Mouse (Mus musculus) lung, postnatal 10 days (tissue): ENCODE results near the gene Ctbp2.

Experiments used
- DNase-seq: peaks from one replicate; pipeline ENCODE4 v3.0.0; 2021

Gene Ctbp2

DNA sequence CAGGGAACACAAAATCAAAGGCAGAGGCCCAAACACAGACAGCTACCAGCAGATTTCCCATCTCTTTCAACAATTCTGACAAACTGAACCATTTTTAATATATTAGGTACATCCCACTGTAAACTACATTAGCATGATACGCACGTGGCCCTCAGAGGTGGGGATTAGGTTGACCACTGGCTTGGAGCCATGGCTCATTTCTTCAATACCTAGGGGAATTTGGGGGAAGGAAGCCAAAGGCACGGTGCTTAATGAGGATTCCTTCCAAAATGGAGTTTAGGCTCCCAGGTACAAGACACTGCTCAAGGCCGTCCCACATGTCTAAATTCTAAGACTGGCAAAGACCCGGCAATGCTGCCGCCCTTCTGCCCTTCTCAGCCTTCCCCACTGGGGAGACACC, 121.9 kb downstream of the Ctbp2 start:
- no peak for DNase-seq

DNA sequence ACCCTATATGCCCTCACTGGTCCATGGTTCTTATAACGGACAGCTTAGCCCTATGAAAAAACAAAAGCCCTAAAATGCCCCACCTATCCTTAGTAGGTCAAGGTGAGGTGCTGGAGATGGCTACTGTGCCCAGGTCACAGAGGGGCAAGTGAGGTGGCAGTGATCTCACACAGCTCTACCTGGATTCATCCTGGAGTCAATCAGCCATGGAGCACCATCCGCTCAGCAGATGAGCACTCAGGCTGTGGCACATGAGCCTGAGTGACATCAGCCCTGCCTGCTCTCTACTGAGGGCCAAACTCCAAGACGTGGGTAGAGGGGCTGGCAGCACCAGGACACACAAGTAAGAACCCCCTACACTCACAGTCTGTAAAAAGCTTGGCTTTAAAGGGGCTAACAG, 122.8 kb downstream of the Ctbp2 start:
- DNase-seq: no peak

DNA sequence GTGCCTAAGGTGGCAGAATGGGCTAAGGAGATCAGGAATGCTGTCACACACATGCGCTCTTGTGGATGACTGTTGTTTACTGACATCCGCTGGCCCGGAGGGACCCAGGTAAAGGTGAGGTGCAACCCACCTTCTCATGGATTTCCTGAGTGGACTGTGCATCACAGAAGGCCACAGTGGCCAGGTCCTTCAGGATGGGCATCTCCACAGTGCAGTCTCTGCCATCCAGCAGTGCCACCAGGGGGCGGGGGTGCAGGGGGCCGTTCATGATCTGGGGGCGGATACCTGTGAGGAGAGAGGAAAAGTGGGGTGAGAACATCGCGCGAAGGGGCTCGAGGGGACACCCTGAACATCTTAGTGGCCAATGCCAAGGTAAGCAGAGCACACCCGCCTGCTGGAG, 125.1 kb downstream of the Ctbp2 start:
- no peak for DNase-seq

DNA sequence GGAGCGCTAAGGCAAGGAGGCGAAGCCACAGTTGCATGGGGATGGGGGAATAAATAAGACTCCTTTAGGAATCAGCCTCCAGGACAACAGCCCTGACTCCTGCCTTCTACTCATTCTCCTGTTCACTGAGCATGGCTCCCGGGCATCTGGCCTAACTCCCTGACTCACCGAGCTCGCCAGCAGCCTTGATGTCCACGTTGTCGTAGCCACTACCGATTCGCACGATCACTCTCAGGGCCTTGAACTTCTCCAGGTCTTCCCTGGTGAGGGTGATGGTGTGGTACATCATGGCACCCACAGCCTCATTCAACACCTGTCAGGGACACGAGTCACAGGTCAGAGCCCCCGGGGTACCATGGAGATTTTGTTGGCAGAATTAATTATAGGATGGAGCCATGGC, 125.5 kb downstream of the Ctbp2 start:
- no peak for DNase-seq

DNA sequence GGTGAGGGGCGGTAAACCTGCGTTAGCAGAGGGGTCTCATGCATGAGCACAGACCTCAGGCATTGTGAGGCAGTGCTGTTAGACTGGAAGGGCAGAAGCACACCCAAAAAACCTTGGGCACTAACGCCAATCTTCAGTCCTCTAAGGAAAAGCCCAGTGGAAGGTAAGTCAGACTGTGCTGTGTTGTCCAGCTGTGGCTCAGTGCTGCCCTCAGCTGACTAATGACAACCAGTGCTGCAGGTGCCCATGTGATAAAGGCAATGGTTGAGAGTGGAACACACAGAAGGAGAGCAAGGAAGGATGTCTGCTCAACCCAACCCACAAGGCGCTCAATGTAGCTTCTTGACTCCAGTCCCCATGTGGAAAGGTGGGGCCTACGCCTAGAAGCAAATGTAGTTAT, 127.8 kb downstream of the Ctbp2 start:
- no peak for DNase-seq

DNA sequence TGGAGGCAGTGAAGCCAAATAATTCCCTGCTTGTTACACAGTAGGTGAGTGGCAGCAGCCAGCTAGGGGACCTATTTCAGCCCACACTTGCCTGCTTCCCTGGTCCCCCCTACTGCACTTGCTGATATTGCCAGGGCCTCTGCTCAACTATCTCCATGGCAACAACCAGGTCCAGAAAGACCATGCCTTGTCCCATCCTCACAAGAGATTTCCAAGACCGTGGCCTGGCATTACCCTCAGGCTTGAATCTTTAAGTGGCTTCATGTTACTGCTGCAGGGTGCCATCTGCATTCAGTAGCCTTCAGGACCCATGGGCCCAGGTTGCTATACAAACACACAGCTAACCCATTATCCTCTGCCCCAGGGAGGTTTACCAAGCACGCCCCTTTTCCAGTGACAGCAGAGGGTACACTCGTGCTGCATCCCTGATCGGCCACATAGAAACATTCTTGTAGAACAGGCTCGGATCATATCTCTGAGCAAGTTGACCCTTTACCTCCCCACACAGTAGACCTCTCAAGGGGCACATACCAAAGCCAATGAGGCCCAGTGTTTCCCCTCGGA, 129.4 kb downstream of the Ctbp2 start:
- no peak for DNase-seq

DNA sequence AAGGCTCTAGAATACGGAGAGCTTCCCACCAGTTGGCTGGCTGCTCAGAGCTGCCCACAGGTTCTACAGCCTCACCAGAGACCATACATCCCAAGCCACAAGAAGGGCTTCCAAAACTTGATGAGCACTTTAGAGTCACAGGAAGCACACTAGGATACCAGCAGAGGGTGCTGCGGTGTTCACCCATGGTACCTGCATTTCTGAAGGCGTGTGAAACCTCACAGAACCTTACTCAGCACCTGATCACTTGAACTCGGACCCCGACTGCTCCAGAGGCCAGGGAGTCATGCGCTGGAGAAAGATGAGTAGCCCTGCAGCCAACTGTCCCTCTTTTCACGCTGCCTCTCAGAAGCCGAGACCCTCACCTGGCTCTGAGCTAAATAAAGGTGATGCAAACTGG, 130.0 kb downstream of the Ctbp2 start:
- no peak for DNase-seq

DNA sequence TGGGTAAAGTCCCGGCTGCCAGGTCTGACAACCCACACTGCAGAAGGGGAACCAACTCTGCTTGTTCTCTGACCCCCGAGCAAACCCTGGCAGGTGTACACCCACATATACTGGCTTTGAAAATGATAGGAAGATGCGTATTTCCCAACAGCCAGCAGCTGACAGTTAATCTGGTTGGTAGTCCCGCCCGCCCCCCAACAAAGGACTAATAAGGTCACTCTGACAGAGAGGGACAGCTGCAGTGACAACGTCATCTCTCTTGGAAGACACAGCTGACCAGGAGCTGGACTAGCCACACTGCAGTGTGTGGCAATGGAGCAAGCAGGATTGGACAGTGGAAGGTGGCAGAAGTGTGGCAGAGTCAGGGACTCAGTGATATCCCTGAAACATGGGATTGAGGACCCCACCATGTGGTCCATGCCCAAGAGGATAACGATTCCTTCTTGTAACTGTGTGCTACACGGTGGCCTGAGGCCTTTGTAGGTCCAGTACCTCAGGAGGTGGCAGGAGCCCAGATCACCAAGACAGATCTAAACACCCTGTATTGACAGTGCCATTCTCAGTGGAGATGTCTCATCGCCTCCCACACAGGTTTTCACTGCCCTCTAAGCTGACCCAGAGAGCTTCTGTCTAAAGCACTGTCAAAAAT, 131.1 kb downstream of the Ctbp2 start:
- no peak for DNase-seq

DNA sequence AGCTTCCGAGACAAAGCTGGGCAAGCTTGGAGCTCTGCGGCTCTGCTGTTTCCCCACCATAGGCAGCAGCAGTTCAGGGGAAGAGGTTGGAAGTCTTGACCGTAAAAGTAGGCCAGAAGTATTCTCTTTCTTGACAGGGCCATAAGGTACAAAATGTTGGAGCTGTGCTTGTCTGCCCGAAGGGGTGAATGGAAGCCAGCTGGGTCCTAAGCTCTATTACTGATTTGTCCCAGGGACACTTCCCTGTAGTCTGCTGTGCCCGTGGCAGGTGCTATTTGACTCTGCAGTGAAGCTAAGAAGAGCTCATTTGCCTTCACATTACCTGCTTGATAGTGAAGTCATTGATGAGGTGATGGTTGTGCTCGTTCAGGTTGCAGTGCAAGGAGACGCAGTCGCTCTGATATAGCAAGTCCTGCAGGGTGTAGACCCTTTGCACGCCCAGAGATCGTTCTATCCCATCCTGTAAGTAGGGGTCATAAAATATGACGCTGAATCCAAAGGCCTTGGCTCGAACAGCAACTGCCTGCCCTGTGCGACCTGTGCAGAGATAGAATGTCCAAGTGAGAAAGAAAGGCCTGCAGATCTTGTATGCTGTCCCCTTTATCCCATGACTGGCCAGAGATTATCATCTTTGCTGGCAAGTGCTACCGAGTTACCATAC, 132.8 kb downstream of the Ctbp2 start:
- DNase-seq: no peak

DNA sequence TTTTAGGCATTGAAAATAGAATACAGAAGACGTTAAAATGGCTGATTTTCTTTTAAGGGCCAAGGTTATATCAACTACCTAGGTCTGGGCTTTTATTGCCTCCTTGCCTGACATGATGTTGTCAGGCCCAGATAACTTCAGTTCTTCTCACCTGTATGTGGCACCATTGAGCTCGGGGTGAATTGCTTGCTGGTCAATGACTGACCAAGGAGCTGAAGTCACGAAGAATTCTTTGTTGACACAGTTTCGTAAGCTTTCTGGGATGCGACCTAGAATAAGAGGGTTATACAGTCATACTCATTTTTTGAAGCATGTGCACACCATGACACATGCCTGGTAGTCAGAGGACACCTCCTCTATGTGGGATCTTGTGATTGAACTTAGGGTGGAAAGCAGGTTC, 134.3 kb downstream of the Ctbp2 start:
- DNase-seq: no peak

DNA sequence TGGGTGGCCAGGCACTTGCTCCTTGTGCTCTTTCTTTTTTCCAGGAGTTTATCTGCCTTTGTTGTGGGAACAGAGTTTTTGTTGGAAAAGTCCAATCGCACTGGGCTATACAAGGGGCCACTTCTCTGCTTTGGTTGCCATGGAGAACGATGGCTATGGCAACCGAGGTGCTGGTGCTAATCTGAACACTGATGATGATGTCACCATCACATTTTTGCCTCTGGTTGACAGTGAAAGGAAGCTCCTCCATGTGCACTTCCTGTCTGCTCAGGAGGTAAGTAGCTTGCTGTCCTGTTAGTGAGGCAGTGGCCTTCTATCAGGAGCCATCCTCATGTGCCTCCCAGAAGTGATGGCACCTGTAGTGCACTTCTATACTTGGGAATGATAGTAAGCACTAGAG, 141.5 kb downstream of the Ctbp2 start:
- DNase-seq: no peak

DNA sequence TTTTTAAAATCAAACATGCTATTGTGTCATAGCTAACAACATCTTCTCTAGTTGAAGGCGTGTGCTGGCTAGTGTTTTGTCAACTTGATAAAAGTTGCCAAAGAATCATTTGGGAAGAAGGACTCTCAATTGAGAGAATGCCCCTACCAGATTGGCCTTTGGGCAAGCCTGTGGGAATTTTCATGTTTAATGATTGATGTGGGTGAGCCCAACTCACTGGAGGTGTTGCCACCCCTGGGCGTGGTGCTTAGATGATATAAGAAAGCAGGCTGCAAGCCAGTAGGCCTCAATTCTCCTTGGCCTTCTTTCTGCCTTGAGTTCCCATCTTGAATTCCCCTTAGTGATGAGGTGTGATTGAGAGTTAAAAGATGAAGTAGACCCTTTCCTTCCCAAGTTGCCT, 146.2 kb downstream of the Ctbp2 start:
- DNase-seq: no peak

DNA sequence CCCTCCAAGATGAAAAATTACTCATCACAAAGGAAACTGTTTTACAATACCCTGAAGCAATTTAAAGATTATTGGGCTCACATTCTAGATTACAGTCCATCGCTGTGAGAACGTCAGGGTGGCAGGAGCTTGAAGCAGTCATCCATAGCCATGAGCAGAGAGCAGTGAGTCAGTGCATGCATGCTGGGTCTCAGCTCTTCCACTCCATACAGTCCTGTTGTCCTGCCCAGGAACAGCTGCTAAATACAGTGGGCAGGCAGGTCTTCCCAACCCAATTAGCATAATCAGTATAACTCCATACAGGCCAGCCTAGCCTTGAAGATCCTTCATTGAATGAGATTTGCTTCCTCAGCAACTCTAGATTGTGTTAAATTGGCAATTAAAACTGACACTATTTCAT, 148.1 kb downstream of the Ctbp2 start:
- DNase-seq: no peak

DNA sequence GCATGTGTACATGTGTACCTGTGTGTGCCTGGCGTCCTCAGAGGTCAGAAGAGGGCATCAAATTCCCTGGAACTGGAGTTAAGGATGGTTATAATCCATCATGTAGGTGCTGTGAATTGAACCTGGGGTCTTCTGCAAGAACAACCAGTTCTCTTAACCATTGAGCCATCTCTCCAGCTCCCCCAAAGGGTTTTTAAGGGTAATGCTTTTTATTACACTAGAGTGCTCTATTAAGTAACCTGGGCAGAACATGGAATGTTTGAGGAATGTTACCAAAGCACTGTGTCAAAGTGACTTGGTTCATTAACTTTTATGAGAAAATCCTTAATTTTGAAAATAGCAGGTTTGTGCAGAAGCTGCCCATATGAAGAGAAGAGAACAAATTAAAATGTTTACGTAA, 152.1 kb downstream of the Ctbp2 start:
- DNase-seq: no peak

DNA sequence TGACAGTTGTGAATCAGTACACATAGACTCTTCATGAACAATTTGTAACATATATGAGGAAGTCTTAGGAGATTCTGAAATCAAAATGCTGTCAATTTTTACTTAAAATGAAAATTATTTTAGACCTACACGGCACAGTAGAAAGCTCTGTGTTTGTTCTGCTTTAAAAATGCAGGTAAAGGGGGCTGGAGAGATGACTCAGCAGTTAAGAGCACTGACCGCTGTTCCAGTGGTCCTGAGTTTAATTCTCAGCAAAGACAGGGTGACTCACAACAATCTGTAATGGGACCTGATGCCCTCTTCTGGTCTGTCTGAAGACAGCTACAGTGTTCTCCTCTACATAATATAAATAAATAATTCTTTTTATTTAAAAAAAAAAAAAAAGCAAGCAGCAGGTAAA, 158.4 kb downstream of the Ctbp2 start:
- no peak for DNase-seq

DNA sequence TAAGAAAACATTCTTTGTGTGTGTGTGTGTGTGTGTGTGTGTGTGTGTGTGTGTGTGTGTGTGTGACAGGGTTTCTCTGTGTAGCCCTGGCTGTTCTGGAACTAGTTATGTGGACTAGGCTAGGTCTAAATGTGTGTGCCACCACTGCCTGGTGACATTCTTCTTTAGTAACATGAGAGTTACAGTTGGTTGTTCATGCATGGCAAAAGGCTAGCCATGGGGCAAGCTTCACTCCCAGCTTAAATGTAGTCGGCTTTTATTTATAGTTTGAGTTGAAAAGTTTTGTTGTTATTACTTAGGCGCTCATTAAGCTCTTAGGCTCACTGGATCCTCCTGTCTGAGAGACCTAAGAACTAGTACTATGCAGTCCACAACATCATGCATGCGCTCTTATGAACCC, 159.8 kb downstream of the Ctbp2 start:
- no peak for DNase-seq

DNA sequence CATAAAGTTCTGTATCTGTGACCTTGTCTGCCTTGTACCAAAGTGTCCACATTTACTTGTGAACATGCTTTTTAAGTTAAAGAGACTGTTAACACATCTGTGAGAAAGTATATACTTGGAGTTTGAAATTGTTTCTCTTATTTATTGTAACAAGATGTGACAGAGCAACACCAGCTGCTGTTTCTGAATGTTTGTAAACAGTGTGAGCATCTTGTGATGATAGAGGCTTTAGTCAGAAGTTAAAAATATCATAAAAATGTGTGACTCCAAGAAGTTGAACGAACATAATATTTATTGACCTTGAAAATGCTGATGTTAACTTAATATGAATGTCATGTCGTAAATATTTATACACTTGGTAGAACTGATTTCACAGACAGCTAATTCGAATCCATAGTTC, 173.5 kb downstream of the Ctbp2 start:
- peak; percentile 18 for DNase-seq

DNA sequence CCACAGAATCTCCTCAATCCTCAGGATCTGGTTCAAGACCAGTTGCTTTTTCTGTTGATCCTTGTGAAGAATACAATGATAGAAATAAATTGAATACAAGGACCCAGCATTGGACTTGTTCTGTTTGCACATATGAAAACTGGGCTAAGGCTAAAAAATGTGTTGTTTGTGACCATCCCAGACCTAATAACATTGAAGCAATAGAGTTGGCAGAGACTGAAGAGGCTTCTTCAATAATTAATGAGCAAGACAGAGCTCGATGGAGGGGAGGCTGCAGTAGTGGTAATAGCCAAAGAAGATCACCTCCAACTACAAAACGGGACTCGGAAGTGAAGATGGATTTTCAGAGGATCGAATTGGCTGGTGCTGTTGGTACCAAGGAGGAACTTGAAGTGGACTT, 174.2 kb downstream of the Ctbp2 start:
- DNase-seq: no peak

DNA sequence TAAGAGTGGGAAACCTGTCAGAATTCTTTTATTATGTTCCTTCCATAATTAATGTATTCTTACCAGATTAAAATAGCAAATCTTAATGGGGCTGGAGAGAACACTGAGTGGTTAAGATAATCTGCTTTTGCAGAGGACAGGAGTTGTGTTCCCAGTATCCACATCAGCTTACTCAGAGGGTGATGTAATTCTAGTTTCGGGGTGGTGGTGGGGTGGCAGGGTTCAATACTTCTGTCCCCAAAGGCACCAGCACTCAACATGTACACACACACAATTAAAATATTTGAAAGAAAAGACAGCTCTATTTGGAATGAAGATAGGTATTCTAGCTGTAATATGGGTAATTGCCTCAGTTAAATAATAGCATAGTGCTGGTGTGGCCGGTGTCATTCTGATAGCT, 183.6 kb downstream of the Ctbp2 start:
- no peak for DNase-seq

DNA sequence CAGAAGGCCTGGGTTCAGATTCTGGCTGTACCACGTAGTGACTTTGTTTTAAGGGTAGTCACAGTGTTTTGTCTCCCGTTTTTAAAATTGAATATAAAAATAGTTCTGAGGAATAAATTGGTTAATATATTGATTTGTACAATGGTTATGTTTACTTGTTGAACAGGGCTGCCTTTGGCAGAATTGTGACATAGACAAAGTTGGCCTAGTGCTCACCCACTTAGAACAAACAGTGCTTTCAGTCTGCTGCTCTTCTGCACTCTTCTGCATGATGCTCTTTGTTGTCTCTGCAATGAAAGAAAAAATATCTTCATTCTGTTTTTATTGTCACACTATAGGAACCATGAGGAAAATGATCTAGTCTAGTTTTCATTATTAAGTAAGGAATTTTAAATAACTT, 185.0 kb downstream of the Ctbp2 start:
- DNase-seq: no peak
